Mouse (Mus musculus) erythroid progenitor cell, adult 5-6 weeks (primary cell): ENCODE measurements around the gene Sned1. TPM values are rescaled to one million over a fixed set of nuclear protein-coding genes. Genes with fewer than 3 reads are reported as not detected.
"Not testable (repeated sequence)": the region's sequence is repeated elsewhere in the genome, so short reads cannot be mapped to it uniquely, and the experiment has no call there.

ENCODE experiments used
- ATAC-seq: replicated peaks from 2 replicates; pipeline ENCODE4 v1.8.0; 2016; ENCODE audit warnings: moderate number of reproducible peaks, mild to moderate bottlenecking, moderate TSS enrichment, inconsistent platforms; ENCODE audit not compliant: poor library complexity, low FRiP score, severe bottlenecking
- total RNA-seq, 2 experiments: library from RNA; stranded (forward) in 1 of 2; stranded (reverse) in 1 of 2; fragments of 150-400 nt in 1 of 2; fragments of 186-747, 209-891 nt in 1 of 2; gene quantifications; 2 replicates each; pipeline versions ENCODE4 v1.2.3 to v1.2.4; 2015 to 2017; ENCODE audit warnings: low replicate concordance in 2 of 2

The Sned1 gene
- total RNA-seq (2015; ENCODE audit: low replicate concordance) (1.3 TPM in 1 of 2 replicates, not detected in the other), total RNA-seq (2017; ENCODE audit: low replicate concordance) (0.61 TPM in 1 of 2 replicates, not detected in the other)

GRCm38 (mm10) chr1:93235576-93236544 is at the start of gene Sned1:
Sned1 (plus strand) TSS chr1:93235841.
- no peak for ATAC-seq

- no peak for ATAC-seq
These were observed 44.8 kb upstream of the Sned1 start for GRCm38 (mm10) chr1:93190726-93191305.

GRCm38 (mm10) chr1:93194961-93195360 is 40.7 kb upstream of the Sned1 start:
- ATAC-seq: no peak

- not testable (repeated sequence) for ATAC-seq
These were observed 38.2 kb upstream of the Sned1 start for GRCm38 (mm10) chr1:93197454-93197853.

DNA sequence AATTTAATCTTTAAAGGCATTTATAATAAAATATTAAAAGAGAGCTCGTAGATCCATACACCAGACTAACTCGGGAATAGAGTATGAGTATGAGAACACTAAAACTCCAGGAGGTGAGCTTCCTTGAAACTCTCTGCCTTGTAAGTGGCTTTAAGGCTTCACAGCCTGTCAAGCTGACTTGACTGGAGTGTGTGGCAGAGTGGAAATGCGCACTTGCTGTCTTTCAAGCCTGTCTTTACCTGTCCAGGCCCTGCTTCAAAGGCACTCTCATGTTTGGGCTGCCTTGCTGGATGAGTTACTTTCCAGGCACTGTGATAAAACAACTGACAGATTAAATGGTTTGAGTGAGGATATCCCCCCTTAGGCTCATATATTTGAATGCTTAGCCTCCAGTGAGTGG is 37.7 kb upstream of the Sned1 start:
- ATAC-seq: no peak

DNA sequence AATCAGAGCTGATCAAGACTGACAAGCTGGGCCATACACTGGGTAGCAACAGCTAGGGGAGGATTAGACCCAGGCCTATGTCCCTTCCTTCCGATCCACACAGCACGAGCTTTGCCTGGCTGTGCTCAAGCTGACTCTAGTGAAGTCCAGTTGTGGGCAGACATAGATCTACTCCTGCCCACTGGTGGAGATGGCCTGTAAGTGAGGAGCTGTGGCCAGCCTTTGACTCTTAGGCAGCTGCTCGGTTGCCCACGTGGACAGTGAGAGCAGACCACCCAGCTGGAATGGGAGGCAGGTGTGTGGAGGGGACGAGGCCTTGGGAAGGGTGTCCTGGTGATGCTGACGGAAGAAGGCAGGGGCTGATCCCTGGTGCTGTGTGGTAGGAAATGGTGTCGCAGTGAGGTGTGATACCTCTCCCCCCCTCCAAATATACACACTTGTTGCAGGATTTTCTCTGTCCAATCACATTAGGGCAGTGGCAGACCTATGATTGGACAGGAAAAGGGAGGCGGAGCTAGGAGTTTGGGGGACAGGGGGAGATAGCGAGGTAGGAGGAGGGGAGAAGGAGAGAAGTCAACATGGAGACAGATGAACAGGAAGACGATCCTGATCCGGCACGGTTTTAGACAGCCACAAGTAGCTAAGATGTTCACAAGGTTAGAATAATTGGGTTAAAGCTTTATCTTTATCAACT is 29.2 kb upstream of the Sned1 start:
- no peak for ATAC-seq

DNA sequence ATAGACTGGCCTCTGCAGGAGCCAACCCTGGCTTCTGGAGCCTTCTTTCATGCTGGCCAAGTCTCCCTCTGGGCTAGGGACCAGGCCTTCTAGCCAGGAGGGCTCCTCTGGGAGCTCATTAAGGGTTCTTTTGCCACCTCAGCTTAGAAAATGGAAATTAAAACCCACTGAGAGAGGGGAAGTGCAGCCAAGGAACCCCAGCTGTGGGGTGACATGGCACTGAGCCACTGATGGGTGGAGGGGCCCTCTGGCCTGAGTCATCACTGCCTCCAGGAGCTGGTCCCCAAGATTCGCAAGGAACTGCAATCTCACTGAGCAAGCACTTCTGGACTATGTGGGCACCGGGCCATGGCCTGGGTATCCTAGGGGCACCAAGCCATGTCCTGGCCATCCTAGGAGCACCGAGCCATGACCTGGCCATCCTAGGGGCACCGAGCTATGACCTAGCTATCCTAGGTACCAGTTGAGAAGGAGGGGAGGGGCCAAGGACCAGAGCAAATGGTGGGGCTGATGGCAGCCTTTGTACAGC is 28.0 kb upstream of the Sned1 start:
- no peak for ATAC-seq

DNA sequence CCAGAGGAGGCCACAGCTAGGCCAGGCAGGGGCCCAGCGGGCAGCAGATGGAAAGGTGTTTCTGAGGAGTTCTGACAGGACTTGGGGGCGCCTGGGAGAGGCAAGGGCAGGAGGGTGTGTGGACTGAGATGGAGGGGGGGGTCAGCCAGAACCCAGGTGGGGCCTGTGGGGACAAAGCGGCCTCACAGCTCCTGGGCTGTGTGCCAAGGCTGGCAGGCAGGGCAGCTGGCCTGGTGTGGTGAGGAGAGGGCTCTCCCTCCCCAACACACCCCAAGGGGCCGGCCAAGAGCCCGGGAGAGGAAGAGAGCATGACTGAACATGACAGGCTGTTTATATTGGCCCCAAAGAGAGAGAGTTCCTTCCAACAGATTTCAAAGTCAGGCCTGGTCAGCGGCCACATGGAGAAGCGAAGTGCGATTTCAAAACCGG is 25.4 kb upstream of the Sned1 start:
- ATAC-seq: no peak

GRCm38 (mm10) chr1:93211019-93211418 is 24.6 kb upstream of the Sned1 start:
- ATAC-seq: no peak

DNA sequence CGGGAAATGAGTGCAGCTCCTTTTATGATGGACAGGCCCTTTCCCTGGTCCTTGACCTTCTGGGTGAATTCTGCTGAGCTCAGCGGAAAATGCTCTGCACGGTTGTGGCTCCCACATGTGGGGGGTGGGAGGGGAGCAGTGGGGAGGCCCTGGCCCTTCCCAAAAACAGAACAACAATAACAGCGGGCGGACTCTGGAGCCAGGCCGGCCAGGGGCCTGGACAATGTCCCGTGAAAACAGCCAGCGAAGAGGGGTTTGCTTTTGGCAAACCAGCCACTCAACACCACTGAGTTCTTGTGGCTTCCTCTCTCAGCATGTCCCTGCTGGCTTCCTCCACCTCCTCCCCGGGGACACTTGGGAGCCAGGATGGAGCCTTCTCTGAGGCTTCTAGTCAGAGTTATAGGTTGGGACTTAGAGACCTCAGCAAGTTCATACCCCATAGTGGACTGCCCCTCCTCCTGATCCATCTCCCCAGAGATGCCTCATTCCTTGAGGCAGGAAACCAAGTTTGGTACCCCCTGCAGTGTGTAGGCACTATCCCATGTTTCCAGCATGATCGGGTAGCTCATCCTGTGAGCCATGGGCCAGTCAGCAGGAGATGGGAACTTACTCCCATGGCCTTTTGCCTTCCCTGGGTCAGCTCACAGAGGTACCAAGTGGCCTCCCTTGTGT is 24.0 kb upstream of the Sned1 start:
- ATAC-seq: no peak

DNA sequence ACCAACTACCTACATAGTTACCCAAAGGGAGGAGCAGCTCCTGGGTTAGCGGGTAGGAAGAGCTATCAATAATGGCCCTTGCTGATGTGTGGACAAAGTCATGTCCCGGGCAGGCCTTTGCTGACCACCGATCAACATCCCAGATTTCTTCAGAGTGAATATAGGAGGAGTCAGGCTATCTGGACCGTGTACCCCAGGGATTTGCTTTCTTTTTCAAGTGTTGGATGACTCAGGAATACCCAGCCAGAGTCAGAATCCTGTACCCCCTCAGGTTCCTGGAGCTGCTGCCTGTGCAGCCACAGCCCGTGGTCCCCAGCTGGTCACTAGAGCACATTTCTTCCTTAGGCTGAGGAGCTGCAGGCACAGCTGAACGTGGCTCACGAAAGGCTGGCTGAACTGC is 23.2 kb upstream of the Sned1 start:
- no peak for ATAC-seq

DNA sequence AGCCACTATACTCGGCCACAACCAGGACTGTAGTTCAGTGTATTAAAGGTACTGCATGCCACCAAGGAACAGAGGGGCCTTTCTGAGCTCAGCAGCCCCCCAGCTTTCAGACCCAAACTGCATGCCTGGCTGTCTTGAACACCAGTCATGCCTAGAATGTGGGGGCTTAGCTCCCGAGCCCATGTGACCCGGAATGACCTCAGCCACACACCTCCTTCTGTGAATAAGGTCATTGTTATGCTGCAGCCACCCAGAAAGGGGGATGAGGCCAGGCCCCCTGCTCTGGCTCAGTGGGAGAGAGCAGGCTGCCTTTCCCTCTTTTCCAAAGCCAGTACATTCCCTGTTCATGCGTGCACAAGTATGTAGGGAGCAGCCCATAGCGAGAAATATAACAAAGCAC is 21.0 kb upstream of the Sned1 start:
- ATAC-seq: no peak

- ATAC-seq: no peak
These were observed 18.7 kb upstream of the Sned1 start for GRCm38 (mm10) chr1:93216839-93217497.

DNA sequence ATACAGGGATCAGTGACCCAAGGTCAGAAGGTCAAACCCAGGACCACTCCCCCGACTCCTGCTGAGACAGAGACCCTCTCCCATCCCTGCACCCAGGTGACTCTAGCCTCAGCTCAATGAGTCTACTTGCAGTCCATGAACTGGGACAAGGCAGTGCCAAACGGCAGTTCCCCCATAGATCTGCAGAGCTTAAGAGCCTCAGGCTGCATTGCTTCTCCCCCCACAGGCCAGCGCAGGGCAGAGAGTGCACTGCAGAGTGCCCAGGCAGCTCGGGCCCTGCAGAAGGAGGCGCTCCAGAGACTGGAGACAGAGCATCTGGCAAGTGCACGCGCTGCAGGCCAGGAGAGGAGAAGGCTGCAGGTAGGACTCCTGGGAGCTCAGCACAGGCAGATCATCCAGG is 18.1 kb upstream of the Sned1 start:
- no peak for ATAC-seq

DNA sequence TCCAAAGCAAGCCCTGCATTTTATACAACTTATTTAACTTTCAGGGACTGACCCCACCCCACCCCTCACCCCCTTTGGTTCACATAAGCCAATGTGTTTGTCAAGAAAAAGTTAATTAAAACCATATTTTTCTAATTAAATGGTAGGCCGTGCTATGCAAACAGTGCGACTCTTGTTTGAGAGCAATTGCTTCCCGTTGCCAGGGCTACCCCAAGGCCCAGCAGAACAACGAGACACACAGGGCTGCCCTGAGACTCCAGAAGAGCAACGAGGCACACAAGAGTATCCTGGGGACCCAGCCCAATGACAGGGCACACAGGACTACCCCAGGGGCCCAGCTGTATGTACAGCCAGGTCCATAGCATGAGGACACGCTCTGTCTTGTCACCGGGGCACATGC is 14.9 kb upstream of the Sned1 start:
- no peak for ATAC-seq

DNA sequence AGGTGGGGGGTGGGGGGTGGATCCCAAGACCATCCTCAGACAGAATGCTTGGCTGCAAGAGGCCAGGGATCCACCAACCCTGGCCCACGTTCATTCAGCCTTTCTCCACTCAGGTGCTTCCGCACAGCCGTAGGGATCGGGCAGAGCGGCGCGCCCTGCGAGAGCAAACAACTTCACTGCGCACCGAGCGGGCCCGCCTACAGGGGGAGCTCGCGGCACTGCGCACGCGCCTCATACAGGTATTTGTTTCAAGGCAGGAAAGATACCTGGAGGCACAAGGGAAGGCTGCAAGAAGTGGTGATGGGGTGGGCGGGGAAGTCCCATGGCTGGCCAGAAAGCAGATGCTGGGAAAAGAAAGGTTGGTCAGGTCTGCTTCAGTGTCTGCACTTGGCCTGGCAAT is 11.7 kb upstream of the Sned1 start:
- ATAC-seq: no peak

- no peak for ATAC-seq
These were observed 10.4 kb upstream of the Sned1 start for GRCm38 (mm10) chr1:93225226-93225625.

DNA sequence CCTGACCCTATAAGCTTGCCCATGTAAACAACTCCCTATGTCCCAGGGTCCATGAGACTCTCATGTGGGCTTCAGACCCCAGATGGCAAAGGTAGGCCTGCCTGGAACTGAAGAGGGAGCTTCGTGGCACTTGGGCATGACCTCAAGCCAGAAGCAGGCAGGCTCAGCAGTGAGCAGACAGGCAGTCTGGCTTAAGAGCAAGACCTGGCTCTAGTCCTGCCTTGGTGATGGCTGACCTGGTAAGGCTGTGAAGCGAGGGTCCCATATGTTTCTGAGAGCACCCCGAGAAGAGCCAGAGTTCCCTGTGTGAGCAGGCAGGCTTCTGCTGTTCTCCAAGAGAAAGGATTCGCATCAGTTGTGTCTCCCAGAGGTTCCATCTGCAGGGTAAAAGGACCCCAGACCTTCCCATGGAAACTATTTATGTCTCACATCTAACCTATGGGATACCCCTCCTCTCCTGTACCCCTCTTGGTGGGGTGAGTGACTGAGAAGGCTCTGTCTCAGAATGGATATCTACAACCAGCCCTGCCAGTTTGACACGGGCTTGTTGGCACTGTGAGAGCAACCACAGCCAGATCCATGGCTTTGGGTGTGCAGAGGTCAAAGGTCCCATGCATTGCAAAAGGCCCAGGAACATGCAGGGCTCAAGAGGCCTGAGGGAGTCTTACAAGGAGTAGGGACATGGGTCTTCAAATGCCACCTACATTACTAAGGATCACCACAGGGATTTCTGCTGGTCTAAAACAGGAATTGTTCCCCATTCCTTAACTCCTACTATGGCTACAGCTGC is 9.7 kb upstream of the Sned1 start:
- ATAC-seq: no peak
